Mouse (Mus musculus): ENCODE results near the gene Tcf7l2.

DNA sequence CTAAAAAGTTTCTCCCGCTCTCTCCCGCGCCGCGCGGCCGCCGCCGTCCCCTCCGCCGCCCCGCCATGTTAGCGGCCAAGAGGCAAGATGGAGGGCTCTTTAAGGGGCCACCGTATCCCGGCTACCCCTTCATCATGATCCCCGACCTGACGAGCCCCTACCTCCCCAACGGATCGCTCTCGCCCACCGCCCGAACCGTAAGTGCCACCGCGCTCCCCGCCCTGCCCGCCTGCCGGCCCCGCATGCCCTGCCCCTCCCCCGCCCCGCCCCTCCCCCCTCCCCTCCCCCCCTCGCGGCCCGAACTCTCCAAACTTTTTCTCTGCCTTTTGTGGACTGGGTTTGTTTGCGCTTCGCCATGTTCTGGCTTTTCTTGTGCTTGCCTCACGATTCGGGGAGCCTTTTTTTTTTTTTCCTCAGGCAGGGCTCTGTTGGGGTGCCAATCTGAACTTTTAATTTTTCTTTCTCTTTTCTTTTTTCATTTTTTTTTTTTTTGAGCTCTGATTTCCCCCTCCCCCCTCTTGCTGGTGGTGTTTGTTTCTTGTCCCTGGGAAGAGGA, 1.5 kb downstream of the Tcf7l2 start:
- TF ChIP-seq POLR2A (IDR thresholded peaks at IDR 0.05; ENCODE audit: borderline replicate concordance, control insufficient read depth, low read depth, low read length) (no peak), CTCF (IDR thresholded peaks at IDR 0.05; ENCODE audit: control insufficient read depth, insufficient read depth, low read length) (no peak)

Data from bone marrow, adult 2 months (tissue).